8 mouse cellular contexts compared by ENCODE assay signal in the genomic region with DNA sequence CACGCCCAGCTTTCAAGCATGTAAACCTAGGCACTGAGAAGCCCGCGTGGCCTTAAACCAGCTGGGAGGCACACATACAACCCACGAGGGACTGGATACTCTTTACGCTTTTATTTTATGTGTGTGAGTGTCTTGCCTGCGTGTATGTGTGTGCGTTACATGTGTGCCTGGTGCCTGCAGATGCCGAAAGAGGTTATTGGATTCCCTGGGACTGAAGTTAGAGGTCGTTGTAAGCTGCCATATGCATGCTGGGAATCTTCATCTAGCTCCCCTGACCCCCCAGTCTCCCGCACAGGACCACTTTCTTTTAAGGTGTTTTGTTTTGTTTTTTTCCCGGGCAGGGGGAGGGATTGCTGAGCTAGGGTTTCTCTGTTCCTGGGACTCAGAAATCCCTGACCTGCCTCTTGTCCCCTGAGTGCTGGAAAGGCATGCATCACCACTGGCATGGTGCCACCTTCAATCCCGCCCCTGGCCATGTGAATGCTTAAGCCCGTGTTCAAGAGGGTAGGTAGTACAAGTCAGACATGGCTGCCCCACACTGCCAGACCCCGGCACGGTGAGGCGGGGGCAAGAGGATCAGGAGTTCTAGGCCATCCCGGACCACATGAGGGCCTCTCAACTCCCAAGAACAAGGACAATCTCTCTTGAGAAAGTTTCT. TPM values are rescaled to one million over a fixed set of nuclear protein-coding genes. Genes with fewer than 3 reads are reported as not detected.
DNase-seq lines count a peak whose midpoint lies in the region; ATAC-seq and TF ChIP-seq lines count a peak whose summit lies in the region.

No protein-coding gene starts in this region.

- H3K4me2 ChIP-seq in forebrain, embryonic 15.5 days (replicated peaks) = peak overlapping the region; percentile 98
- peak overlapping the region; percentile 99 for H3K4me2 ChIP-seq in hindbrain, embryonic 15.5 days
- peak overlapping the region; percentile 85 for H3K4me2 ChIP-seq in liver, embryonic 13.5 days

- H3K36me3 ChIP-seq in thymus, adult 2 months (ENCODE audit: control insufficient read depth, insufficient read depth, low read length) = no peaks in the 10 kb centered on the region; the same call in 1 of the 2 replicates
- H3K36me3 ChIP-seq in forebrain, embryonic 15.5 days = no peaks in the 10 kb centered on the region
- no peaks in the 10 kb centered on the region for H3K36me3 ChIP-seq in hindbrain, embryonic 15.5 days
- peaks cover 53% of the 10 kb centered on the region for H3K36me3 ChIP-seq in liver, embryonic 13.5 days

- no peak overlapping the region for H3K9ac ChIP-seq in forebrain, embryonic 15.5 days (replicated peaks)
- H3K9ac ChIP-seq in hindbrain, embryonic 15.5 days = peak overlapping the region; percentile 11; the same call in 1 of the 2 replicates
- peak overlapping the region; percentile 99 for H3K9ac ChIP-seq in liver, embryonic 13.5 days

- peaks cover 22% of the 10 kb centered on the region for H3K4me1 ChIP-seq in thymus, adult 2 months (replicated peaks; ENCODE audit: control insufficient read depth, insufficient read depth, low read length)
- H3K4me1 ChIP-seq in forebrain, embryonic 15.5 days = peaks cover 34% of the 10 kb centered on the region
- peaks cover 37% of the 10 kb centered on the region for H3K4me1 ChIP-seq in hindbrain, embryonic 15.5 days (replicated peaks)
- peaks cover 62% of the 10 kb centered on the region for H3K4me1 ChIP-seq in liver, embryonic 13.5 days (replicated peaks)
- peaks cover 22% of the 10 kb centered on the region for H3K4me1 ChIP-seq in olfactory bulb, adult 2 months (ENCODE audit: control insufficient read depth, insufficient read depth, low read length)

- H3K9me3 ChIP-seq in forebrain, embryonic 15.5 days = no peaks in the 10 kb centered on the region
- no peaks in the 10 kb centered on the region for H3K9me3 ChIP-seq in hindbrain, embryonic 15.5 days
- no peaks in the 10 kb centered on the region for H3K9me3 ChIP-seq in liver, embryonic 13.5 days (replicated peaks)

- ATAC-seq in forebrain, embryonic 15.5 days (replicated peaks) = no peak
- no peak for ATAC-seq in hindbrain, embryonic 15.5 days (ENCODE audit: low FRiP score, low read depth)
- no peak for ATAC-seq in liver, embryonic 13.5 days (ENCODE audit: low read depth)

- TF ChIP-seq CTCF in thymus, adult 2 months (IDR thresholded peaks at IDR 0.05; ENCODE audit: borderline replicate concordance, control insufficient read depth, extremely low read depth, insufficient read depth, low read length, poor library complexity) = no peak
- no peak for TF ChIP-seq CTCF in olfactory bulb, adult 2 months (IDR thresholded peaks at IDR 0.05; ENCODE audit: insufficient read depth, low read depth, low read length)

- 61% methylated on average over 17 of the region's 17 CpGs for WGBS in thymus, adult 2 months
- 35% methylated on average over 17 of the region's 17 CpGs for WGBS in forebrain, embryonic 15.5 days
- 45% methylated on average over 17 of the region's 17 CpGs for WGBS in hindbrain, embryonic 15.5 days
- 32% methylated on average over 17 of the region's 17 CpGs for WGBS in liver, embryonic 13.5 days (ENCODE audit: insufficient replicate concordance)
- 70% methylated on average over 17 of the region's 17 CpGs for WGBS in olfactory bulb, adult 2 months

- DNase-seq in thymus, adult 2 months = no peak
- DNase-seq in thymus, postnatal 10 days (ENCODE audit: low spot score in 2 of 2) = no peak
- DNase-seq in liver, embryonic 13.5 days = no peak
- no peak for DNase-seq in frontal cortex, postnatal 25 days (ENCODE audit: low spot score in 2 of 2)
- DNase-seq in right cerebral cortex, postnatal 14 days = no peak

- H3K27ac ChIP-seq in thymus, adult 2 months (ENCODE audit: control insufficient read depth, insufficient read depth, low read length) = peak overlapping the region; percentile 54; the same call in 1 of the 2 replicates
- H3K27ac ChIP-seq in forebrain, embryonic 15.5 days (replicated peaks) = no peak overlapping the region
- H3K27ac ChIP-seq in hindbrain, embryonic 15.5 days (replicated peaks) = no peak overlapping the region
- H3K27ac ChIP-seq in liver, embryonic 13.5 days = peak overlapping the region; percentile 99
- no peak overlapping the region for H3K27ac ChIP-seq in olfactory bulb, adult 2 months (ENCODE audit: insufficient read depth, low read depth, low read length)

- H3K27me3 ChIP-seq in thymus, adult 2 months (ENCODE audit: control insufficient read depth, insufficient read depth, low read length) = no peaks in the 10 kb centered on the region
- H3K27me3 ChIP-seq in forebrain, embryonic 15.5 days = no peaks in the 10 kb centered on the region
- no peaks in the 10 kb centered on the region for H3K27me3 ChIP-seq in hindbrain, embryonic 15.5 days
- H3K27me3 ChIP-seq in liver, embryonic 13.5 days = no peaks in the 10 kb centered on the region

- no peak for TF ChIP-seq POLR2A in thymus, adult 2 months (IDR thresholded peaks at IDR 0.05; ENCODE audit: control insufficient read depth, extremely low read depth, insufficient read depth, low read length, poor library complexity)
- no peak for TF ChIP-seq POLR2A in olfactory bulb, adult 2 months (IDR thresholded peaks at IDR 0.05; ENCODE audit: insufficient read depth, low read depth, low read length)

- H3K4me3 ChIP-seq in thymus, adult 2 months (ENCODE audit: control insufficient read depth, insufficient read depth, low read length) = peak overlapping the region; percentile 88
- H3K4me3 ChIP-seq in forebrain, embryonic 15.5 days = peak overlapping the region; percentile 52
- H3K4me3 ChIP-seq in hindbrain, embryonic 15.5 days = peak overlapping the region; percentile 52; the same call in 1 of the 2 replicates
- H3K4me3 ChIP-seq in liver, embryonic 13.5 days (replicated peaks) = peak overlapping the region; percentile 100
- H3K4me3 ChIP-seq in olfactory bulb, adult 2 months (ENCODE audit: insufficient read depth, low read depth, low read length) = 0 out of 2 replicates have a peak overlapping the region, but pooled peaks have one; percentile 2

RNA-seq across cellular contexts. Expression of a gene that starts 2.7 kb away (rescaled TPM):
- polyA plus RNA-seq in thymus, adult 2 months (2012; rRNA removed) = 254 and 310 TPM in 2 replicates
- 10.0 and 13.6 TPM in 2 replicates for polyA plus RNA-seq in forebrain, embryonic 15.5 days (2015; fragmentation: Nextera tagmentation; extraction: Ambion mirVana)
- polyA plus RNA-seq in hindbrain, embryonic 15.5 days (2015; fragmentation: Nextera tagmentation; extraction: Ambion mirVana) = 11.6 and 13.7 TPM in 2 replicates
- polyA plus RNA-seq in liver, embryonic 13.5 days (2015; fragmentation: Nextera tagmentation; extraction: Ambion mirVana) = 92.3 and 93.0 TPM in 2 replicates
- polyA plus RNA-seq in olfactory bulb, adult 2 months (2012; ENCODE audit: insufficient read depth, insufficient read length, low replicate concordance, missing spikeins) = not detected in 2 replicates

RNA-seq across cellular contexts. Expression of a gene that starts 31.8 kb away (rescaled TPM):
- polyA plus RNA-seq in thymus, adult 2 months (2012; rRNA removed) = 307 and 318 TPM in 2 replicates
- polyA plus RNA-seq in forebrain, embryonic 15.5 days (2015; fragmentation: Nextera tagmentation; extraction: Ambion mirVana) = 185 and 193 TPM in 2 replicates
- 171 and 184 TPM in 2 replicates for polyA plus RNA-seq in hindbrain, embryonic 15.5 days (2015; fragmentation: Nextera tagmentation; extraction: Ambion mirVana)
- 32.8 and 34.0 TPM in 2 replicates for polyA plus RNA-seq in liver, embryonic 13.5 days (2015; fragmentation: Nextera tagmentation; extraction: Ambion mirVana)
- polyA plus RNA-seq in olfactory bulb, adult 2 months (2012; ENCODE audit: insufficient read depth, insufficient read length, low replicate concordance, missing spikeins) = not detected in 2 replicates

RNA-seq across cellular contexts. Expression of a gene that starts 32.6 kb away (rescaled TPM):
- 48.7 and 51.5 TPM in 2 replicates for polyA plus RNA-seq in thymus, adult 2 months (2012; rRNA removed)
- 28.2 and 29.0 TPM in 2 replicates for polyA plus RNA-seq in forebrain, embryonic 15.5 days (2015; fragmentation: Nextera tagmentation; extraction: Ambion mirVana)
- polyA plus RNA-seq in hindbrain, embryonic 15.5 days (2015; fragmentation: Nextera tagmentation; extraction: Ambion mirVana) = 46.5 and 50.9 TPM in 2 replicates
- 10.0 and 10.7 TPM in 2 replicates for polyA plus RNA-seq in liver, embryonic 13.5 days (2015; fragmentation: Nextera tagmentation; extraction: Ambion mirVana)
- polyA plus RNA-seq in olfactory bulb, adult 2 months (2012; ENCODE audit: insufficient read depth, insufficient read length, low replicate concordance, missing spikeins) = not detected in 2 replicates

RNA-seq across cellular contexts. Expression of a gene that starts 45.7 kb away (rescaled TPM):
- 418 and 426 TPM in 2 replicates for polyA plus RNA-seq in thymus, adult 2 months (2012; rRNA removed)
- 395 and 401 TPM in 2 replicates for polyA plus RNA-seq in forebrain, embryonic 15.5 days (2015; fragmentation: Nextera tagmentation; extraction: Ambion mirVana)
- polyA plus RNA-seq in hindbrain, embryonic 15.5 days (2015; fragmentation: Nextera tagmentation; extraction: Ambion mirVana) = 444 and 451 TPM in 2 replicates
- polyA plus RNA-seq in liver, embryonic 13.5 days (2015; fragmentation: Nextera tagmentation; extraction: Ambion mirVana) = 195 and 202 TPM in 2 replicates
- not detected in 2 replicates for polyA plus RNA-seq in olfactory bulb, adult 2 months (2012; ENCODE audit: insufficient read depth, insufficient read length, low replicate concordance, missing spikeins)

RNA-seq across cellular contexts. Expression of a gene that starts 58.8 kb away (rescaled TPM):
- polyA plus RNA-seq in thymus, adult 2 months (2012; rRNA removed) = 363 and 406 TPM in 2 replicates
- polyA plus RNA-seq in forebrain, embryonic 15.5 days (2015; fragmentation: Nextera tagmentation; extraction: Ambion mirVana) = 7.0 and 8.0 TPM in 2 replicates
- polyA plus RNA-seq in hindbrain, embryonic 15.5 days (2015; fragmentation: Nextera tagmentation; extraction: Ambion mirVana) = 6.2 and 6.7 TPM in 2 replicates
- polyA plus RNA-seq in liver, embryonic 13.5 days (2015; fragmentation: Nextera tagmentation; extraction: Ambion mirVana) = 2.7 and 3.5 TPM in 2 replicates
- polyA plus RNA-seq in olfactory bulb, adult 2 months (2012; ENCODE audit: insufficient read depth, insufficient read length, low replicate concordance, missing spikeins) = not detected in 2 replicates

Comparison
In these comparisons a context has a peak if more than half of its experiments do, and no peak if none do; other contexts are left out.
1. H3K27ac ChIP-seq: peak in thymus, adult 2 months (single experiment) and liver, embryonic 13.5 days (single experiment); none in forebrain, embryonic 15.5 days (single experiment), hindbrain, embryonic 15.5 days (single experiment) and olfactory bulb, adult 2 months (single experiment).
2. H3K4me3 ChIP-seq: peak in every context shown above with its lines; median percentile 100 in liver, embryonic 13.5 days; 88 in thymus, adult 2 months; 52 in forebrain, embryonic 15.5 days; 52 in hindbrain, embryonic 15.5 days; 2 in olfactory bulb, adult 2 months.
3. RNA of a gene that starts 2.7 kb away (polyA plus RNA-seq): 254 to 310 TPM in thymus, adult 2 months, 92.3 to 93.0 TPM in liver, embryonic 13.5 days, 11.6 to 13.7 TPM in hindbrain, embryonic 15.5 days and 10.0 to 13.6 TPM in forebrain, embryonic 15.5 days; not detected in olfactory bulb, adult 2 months; every median in the first group is over 10 times any median in the second.
4. Peak in every context shown above with its lines, with median percentiles within 50 percentile points of each other: H3K4me2 ChIP-seq.